Mouse (Mus musculus): ENCODE measurements at regions not wholly inside any gene's neighbourhood (a gene's known extent, or its start where the extent isn't known, plus 50 kb on each side); places are given as distances from the start of the nearest gene placed in this dataset.

DNA sequence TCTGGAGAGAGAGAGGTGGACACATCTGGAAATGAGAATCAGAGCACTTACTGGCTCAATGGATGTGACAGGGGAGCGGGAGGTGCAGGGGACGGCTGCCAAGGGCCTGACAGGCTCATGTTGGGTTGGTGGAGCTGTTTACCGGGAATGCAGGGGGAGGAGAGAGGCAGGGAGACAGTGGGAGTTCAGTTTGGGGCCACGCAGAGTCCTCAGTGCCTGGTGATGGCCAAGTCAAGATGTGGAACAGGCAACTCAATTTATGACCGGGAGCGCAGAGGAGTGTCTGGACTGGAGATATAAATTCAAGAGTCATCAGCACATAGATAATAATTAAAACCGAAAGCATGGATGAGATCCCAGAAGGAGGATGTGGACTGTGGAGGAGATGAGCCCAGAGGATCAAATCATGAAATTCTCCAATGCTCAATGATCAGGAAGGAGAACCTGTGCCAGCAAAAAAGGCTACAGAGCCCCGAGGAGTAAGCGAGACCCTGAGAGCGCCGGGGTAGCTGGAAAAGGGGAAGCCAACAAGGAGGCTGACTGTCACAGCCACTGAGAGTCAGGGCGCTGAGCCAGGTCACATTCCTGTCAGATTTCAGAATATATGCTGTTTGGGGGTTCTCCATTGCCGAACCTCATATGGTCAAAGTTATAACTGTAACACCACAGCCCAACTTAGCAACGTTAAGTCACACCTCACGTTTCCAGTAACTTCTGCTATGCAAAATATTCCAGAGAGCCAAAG is 358.0 kb upstream of the Npvf start:
- no peak for DNase-seq

- peak; percentile 30 to 32 for DNase-seq
These were observed 361.5 kb upstream of the Npvf start for GRCm38 (mm10) chr6:51015735-51016134.

- DNase-seq, result no peak
These were observed 362.3 kb upstream of the Npvf start for GRCm38 (mm10) chr6:51016441-51017070.

DNA sequence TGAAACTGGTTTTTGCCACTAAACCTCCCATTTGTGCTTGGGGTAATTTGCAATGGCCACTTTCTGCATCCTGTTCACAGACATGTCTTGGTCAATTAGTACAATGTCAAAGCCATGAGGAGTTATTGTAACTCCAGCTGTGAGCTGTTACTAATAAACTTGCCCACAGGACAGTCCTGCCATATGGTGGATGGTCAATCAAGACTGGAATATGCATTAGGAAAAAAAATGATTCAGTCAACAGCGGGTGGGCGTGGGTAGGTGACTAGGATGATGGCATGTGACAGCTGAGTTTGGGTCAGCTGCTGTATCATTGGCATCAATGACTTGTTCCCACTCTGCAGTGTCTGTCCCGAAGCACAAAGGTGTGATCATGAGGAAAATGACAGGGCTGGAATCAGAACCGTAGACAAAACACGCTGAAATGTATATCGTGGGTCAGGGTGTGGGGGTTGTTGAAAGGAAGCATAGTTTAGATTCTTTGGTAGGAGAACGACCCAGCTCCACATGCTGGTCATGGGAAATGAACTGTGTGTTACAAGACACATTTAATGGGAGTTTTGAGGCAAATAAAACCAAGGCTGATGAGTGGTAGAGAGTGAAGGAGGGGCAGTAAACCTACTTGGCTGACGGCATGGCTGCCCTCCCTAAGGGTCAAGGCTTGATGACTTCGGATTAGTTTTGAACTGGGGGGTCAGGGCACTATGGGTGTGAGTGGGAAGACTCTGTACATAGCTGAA is 363.2 kb upstream of the Npvf start:
- no peak for DNase-seq

DNA sequence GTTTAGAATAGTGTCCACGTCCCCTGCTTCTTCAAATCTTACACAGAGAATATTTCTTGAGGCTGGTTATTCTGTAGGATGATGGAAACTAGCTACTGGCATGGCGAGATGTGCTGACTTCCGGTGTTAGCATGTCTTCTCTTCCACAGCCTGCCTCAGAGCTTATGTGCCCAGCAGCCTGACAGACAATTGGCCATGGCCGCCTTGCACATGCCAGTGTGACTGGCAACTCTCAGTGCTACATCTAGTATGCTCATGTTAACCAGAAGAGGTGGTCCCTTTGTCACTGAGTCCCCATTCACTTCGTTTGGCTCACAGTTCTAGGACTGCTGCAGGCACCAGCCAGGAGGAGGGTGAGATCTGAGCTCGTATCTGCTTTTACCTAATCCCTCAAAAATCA is 367.0 kb upstream of the Npvf start:
- DNase-seq, result no peak

DNA sequence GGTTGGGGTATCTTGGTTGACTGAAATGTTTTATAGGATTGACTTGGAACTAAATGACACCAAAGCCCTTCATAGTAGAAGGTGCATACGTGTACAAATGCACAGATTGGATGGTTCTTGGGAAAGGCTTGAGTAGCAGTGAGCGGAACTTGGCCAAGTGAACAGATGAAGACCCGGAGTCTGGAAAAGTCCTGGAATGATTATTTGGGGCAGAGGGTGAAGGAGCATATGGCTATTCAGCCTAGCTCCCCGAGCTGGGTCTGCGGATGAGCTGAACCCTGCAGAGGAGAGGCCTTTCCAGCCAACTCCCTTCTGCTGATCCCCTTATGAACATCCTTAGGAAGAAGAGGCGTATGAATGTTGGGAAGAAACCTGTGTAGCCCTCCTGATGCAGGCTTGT is 369.1 kb upstream of the Npvf start:
- no peak for DNase-seq

- DNase-seq, result no peak
These were observed 370.5 kb upstream of the Npvf start for GRCm38 (mm10) chr6:51024756-51025155.

GRCm38 (mm10) chr6:51025411-51025810 is 371.2 kb upstream of the Npvf start:
- no peak for DNase-seq

GRCm38 (mm10) chr6:51027296-51027695 is 373.1 kb upstream of the Npvf start:
- DNase-seq, result no peak

DNA sequence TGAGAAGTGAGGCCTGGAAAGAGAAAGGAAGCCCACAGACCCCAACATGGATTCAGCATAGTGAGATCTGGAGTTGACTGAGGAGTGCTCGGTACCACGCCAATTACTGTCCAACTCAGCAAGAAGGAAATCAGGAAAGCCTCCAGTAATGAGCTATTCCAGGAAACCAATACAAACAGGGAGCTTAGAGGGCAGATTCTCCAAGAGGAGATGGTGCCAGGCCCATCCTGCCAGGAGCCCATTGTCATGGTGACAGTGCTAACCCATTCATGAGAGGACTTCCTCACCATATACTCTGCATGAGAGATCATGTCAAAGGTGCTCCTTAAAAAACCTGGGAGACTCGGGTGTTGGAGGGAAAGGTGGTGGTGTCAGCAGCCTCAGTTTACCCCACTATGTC is 375.3 kb upstream of the Npvf start:
- no peak for DNase-seq

GRCm38 (mm10) chr6:51029953-51030352 is 375.7 kb upstream of the Npvf start:
- DNase-seq, result no peak

DNA sequence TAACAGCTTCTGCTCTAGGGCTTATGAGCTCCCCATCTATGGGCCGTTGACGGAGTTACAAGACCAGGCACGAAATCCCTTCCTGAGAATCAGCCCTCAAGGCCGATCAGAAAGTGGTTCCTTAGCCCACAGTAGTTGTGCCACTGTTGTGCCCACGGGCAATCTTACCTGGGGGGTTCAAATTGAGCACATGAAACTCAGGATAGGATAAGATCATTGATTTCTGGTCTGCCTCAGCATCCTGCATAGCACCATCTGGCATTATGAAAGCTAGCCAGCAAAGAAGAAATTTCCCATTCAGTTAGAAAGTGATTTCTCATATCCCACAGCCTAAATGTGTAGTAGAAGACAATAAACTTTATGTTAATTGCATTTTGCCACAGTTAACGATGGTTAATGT is 379.6 kb upstream of the Npvf start:
- DNase-seq, result peak; percentile 10 to 21

DNA sequence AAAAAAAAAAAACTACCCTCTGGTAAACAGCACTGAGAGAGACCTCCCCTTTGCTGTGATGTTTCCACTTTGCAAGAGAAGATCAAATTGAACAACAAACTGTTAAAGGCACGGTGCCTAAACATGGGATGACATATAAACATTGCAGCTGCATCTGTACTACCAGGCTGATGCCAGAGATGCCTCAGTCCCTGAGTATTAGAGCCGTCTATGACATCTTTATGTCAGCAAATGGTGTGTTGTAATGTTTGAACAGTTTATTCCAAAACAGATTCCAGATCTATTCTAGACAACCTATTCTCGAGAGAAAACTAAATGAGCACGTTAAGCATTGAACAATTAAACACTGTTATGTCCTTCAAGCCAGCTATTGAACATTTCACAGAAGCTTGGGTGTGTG is 381.8 kb upstream of the Npvf start:
- DNase-seq, result no peak

DNA sequence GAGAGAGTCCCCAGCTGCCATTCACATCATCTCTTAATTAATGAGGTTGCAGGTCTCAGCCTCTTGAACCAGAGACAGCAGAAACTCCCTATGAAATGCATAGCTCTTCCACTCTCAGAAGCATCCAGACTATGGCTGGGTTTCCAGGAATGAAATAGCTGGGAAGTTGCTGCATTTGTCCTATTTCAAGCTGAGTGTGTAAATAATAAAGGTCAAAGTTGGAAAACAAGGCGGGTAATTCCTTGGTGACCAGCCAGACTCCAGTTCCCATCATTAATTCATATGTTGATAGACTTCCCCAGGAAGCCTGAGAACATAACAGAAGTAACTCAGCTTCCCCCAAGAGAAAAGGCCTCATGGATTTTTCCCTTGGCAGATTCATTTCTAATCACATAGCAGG is 382.3 kb upstream of the Npvf start:
- DNase-seq, result no peak

DNA sequence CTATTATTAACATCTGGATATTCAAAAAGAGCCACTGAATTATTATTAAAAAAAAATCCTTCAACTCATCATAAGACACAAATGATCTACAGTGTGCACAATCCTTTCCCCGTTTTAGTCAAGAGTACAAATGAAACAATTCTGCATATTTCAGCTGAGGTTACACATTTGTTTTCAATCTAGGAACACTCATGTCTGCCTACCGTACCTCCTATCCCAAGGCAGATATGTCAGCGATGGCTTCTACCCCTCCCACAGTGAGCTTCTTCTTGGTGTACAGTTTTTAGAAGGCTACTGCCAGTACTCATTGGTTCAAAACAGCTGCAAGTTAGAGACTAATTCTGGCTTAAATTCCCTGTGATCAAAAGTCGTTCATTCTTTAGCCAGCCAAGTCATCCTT is 382.7 kb upstream of the Npvf start:
- no peak for DNase-seq

- no peak for DNase-seq
These were observed 385.4 kb upstream of the Npvf start for GRCm38 (mm10) chr6:51039486-51040180.

DNA sequence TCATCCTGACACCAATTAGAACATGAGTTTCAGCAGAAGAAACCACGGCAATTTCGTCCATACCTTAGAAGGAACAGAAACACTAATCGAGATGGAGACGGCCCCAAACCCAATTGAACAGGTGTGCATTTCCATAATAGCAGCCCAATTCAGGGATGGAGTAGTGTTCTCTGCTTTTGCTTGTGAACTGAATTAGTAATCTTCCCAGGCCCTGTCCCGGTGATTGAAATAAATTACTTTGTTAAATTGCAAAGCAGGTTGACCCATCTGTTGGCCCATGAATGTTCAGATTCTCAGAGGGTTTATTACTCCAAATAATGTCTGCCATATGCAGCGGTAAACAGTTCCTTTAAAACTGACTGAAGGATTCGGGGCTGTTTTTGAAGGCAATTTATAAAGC is 388.5 kb upstream of the Nfe2l3 start:
- no peak for DNase-seq

- DNase-seq, result no peak
These were observed 387.6 kb upstream of the Nfe2l3 start for GRCm38 (mm10) chr6:51044873-51045272.

- DNase-seq, result no peak
These were observed 380.0 kb upstream of the Nfe2l3 start for GRCm38 (mm10) chr6:51052451-51052921.

GRCm38 (mm10) chr6:51057229-51057628 is 375.2 kb upstream of the Nfe2l3 start:
- DNase-seq, result peak; percentile 35 to 55

- DNase-seq, result no peak
These were observed 372.3 kb upstream of the Nfe2l3 start for GRCm38 (mm10) chr6:51059923-51060847.

Data from layer of hippocampus, postnatal 36 days (tissue).